Mouse (Mus musculus) small intestine, adult 10 weeks (tissue): ENCODE measurements around the gene Rgs19. TPM values are rescaled to one million over a fixed set of nuclear protein-coding genes. Genes with fewer than 3 reads are reported as not detected.

Experiments used
- polyA plus RNA-seq: library from polyadenylated mRNA; stranded (reverse); fragments of 350-450 nt; fragmentation: Illumina TruSeq; extraction: RNeasy Lipid Tissue Mini Kit (QIAGEN cat#74804); gene quantifications from one replicate; pipeline ENCODE4 v1.2.3, GENCODE M21; 2014; ENCODE audit warnings: low replicate concordance

Rgs19 gene
- 5.3 TPM for polyA plus RNA-seq

GRCm38 (mm10) chr2:181693339-181694280 lies at the start of gene Rgs19:
Rgs19 (minus strand) TSS chr2:181693977.

DNA sequence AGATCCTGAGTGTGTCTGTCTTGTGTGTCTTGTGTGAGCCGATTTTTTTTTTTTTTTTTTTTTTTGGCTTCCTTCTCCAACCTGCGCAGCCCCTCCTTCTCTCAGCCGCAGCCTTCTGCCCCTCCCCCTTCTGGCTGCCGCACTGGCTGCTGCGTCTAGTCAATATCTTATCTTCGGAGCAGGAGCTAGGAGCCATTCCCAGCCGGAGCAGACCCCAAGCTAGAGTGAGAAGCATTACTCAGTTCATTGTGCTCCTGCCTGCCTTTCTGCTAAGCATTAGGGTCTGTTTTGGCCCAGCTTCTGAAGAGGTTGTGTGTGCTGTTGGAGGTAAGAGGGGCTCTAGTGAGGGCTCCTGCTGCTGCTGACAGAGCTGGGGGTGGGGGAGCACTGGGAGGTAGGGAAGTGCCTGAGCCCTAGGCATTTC lies 21.1 kb upstream of the Rgs19 start, which contains the start of gene Oprl1:
TSS of gene Oprl1 (plus strand) at position 114 of the 424 bp plus-strand sequence.

GRCm38 (mm10) chr2:181698241-181698640 lies 4.5 kb upstream of the Rgs19 start, which contains the start of gene Lkaaear1:
Lkaaear1 (minus strand) TSS chr2:181698442.

GRCm38 (mm10) chr2:181679951-181680715 lies 13.6 kb downstream of the Rgs19 start, which contains the start of gene Tcea2:
Tcea2 (plus strand) TSS chr2:181680310.

DNA sequence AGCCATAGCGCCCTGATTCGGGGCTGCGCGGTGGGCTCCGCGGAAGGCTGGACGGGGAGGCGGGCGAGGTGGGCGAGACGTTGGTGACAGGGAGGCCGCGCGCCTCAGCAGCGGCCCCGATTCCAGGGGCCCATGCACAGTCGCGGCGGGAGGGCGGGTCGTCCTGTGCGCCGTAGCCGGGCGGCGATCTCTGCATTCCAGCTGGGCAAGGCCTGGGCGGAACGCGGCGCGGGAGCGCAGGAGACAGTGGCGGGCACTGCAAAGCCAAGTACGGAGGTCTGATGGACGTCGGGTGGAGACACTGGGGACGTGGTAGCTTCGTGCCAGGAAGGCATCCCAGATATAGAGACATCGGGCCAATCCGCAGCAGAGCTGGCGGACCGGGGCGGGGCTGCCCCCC lies 22.5 kb downstream of the Rgs19 start, which contains the start of gene Sox18:
TSS of gene Sox18 (minus strand) at position 315 of the 400 bp plus-strand sequence.

GRCm38 (mm10) chr2:181656734-181657133 lies 37.0 kb downstream of the Rgs19 start, which contains the start of gene Gm29797:
Gm29797 (plus strand) TSS chr2:181657034.

Other genes with a start within 250 kb of the Rgs19 start
- 1.3 TPM for gene Zbtb46, start 234.6 kb downstream of the Rgs19 start, polyA plus RNA-seq
- gene Abhd16b, start 200.8 kb downstream of the Rgs19 start, polyA plus RNA-seq, result not detected
- 26.2 TPM for gene Tpd52l2, start 196.8 kb downstream of the Rgs19 start, polyA plus RNA-seq
- gene Dnajc5, start 173.5 kb downstream of the Rgs19 start, polyA plus RNA-seq, result 32.9 TPM
- 15.6 TPM for gene Uckl1, start 109.1 kb downstream of the Rgs19 start, polyA plus RNA-seq
- 14.7 TPM for gene Prpf6, start 102.1 kb downstream of the Rgs19 start, polyA plus RNA-seq
- gene Zfp512b, start 101.2 kb downstream of the Rgs19 start, polyA plus RNA-seq, result 0.93 TPM
- 4.9 TPM for gene Samd10, start 94.8 kb downstream of the Rgs19 start, polyA plus RNA-seq
- gene Gm29797, start 36.9 kb downstream of the Rgs19 start, polyA plus RNA-seq, result not detected
- not detected for gene Sox18, start 22.3 kb downstream of the Rgs19 start, polyA plus RNA-seq
- 0.19 TPM for gene Tcea2, start 13.7 kb downstream of the Rgs19 start, polyA plus RNA-seq
- not detected for gene Lkaaear1, start 4.5 kb upstream of the Rgs19 start, polyA plus RNA-seq
- not detected for gene Oprl1, start 21.0 kb upstream of the Rgs19 start, polyA plus RNA-seq
- 1.0 TPM for gene Myt1, start 69.4 kb upstream of the Rgs19 start, polyA plus RNA-seq
- gene Pcmtd2, start 143.9 kb upstream of the Rgs19 start, polyA plus RNA-seq, result 137 TPM
- 46.4 TPM for gene Polr3k, start 170.4 kb upstream of the Rgs19 start, polyA plus RNA-seq